Mouse (Mus musculus) layer of hippocampus, adult 18-20 months (tissue): ENCODE measurements around the gene Tubg2. TPM values are rescaled to one million over a fixed set of nuclear protein-coding genes. Genes with fewer than 3 reads are reported as not detected.

Experiments used
- DNase-seq, 2 experiments: peaks; one replicate each; pipeline ENCODE4 v3.0.0; 2022; ENCODE audit warnings: low spot score in 2 of 2
- microRNA-seq, 2 experiments: library from miRNA; unstranded; fragments of <30 nt; microRNA quantifications; one replicate each; pipeline ENCODE4 v1.2.0; 2021
- total RNA-seq, 2 experiments: library from RNA; stranded (reverse); gene quantifications; 2 replicates each; pipeline ENCODE4 v1.2.3; 2021

Tubg2 gene
- total RNA-seq, 2 experiments from 2014 or later: 40.2 to 42.7 TPM

- no peak for DNase-seq
Observed at GRCm38 (mm10) chr11:101192646-101193045, 36.9 kb downstream of the Tubg2 start.

- no peak for DNase-seq
Observed at GRCm38 (mm10) chr11:101193076-101193475, 37.4 kb downstream of the Tubg2 start.

GRCm38 (mm10) chr11:101194137-101194536 is 38.4 kb downstream of the Tubg2 start:
- no peak for DNase-seq

GRCm38 (mm10) chr11:101194643-101195042 is 38.9 kb downstream of the Tubg2 start:
- DNase-seq: no peak

GRCm38 (mm10) chr11:101195101-101195500 is 39.4 kb downstream of the Tubg2 start:
- no peak for DNase-seq

GRCm38 (mm10) chr11:101195571-101195970 is 39.9 kb downstream of the Tubg2 start:
- DNase-seq: no peak

GRCm38 (mm10) chr11:101196175-101196574 is 40.5 kb downstream of the Tubg2 start:
- DNase-seq: no peak

- no peak for DNase-seq
Observed at GRCm38 (mm10) chr11:101199555-101199954, 43.8 kb downstream of the Tubg2 start.

- DNase-seq: peak in 1 of 2 experiments; percentile 66
Observed at GRCm38 (mm10) chr11:101200986-101201385, 45.3 kb downstream of the Tubg2 start.

Small RNA genes within 50 kb of the gene (microRNA-seq; reads per million reads assigned to microRNA genes)
- gene Gm27626: 0 reads per million in 2 experiments

Other genes with a start within 250 kb of the Tubg2 start
- gene Stat3, start 216.4 kb upstream of the Tubg2 start, total RNA-seq: 10 to 100 TPM; 35.5 to 35.9 TPM
- 10 to 100 TPM; 15.8 to 16.0 TPM for gene Cavin1, start 185.0 kb upstream of the Tubg2 start, total RNA-seq
- gene Atp6v0a1, start 146.5 kb upstream of the Tubg2 start, total RNA-seq: 100 to 1,000 TPM; 421 to 426 TPM
- gene Naglu, start 85.9 kb upstream of the Tubg2 start, total RNA-seq: 1 to 10 TPM; 6.9 to 8.6 TPM
- 1 to 10 TPM in 1 of 2 experiments, under 1 TPM in 1; 0.66 to 1.5 TPM for gene Hsd17b1, start 77.5 kb upstream of the Tubg2 start, total RNA-seq
- 10 to 100 TPM; 24.5 to 25.7 TPM for gene Coasy, start 73.3 kb upstream of the Tubg2 start, total RNA-seq
- 10 to 100 TPM; 41.6 to 44.3 TPM for gene Mlx, start 68.6 kb upstream of the Tubg2 start, total RNA-seq
- gene Psmc3ip, start 60.5 kb upstream of the Tubg2 start, total RNA-seq: 1 to 10 TPM; 3.4 to 5.4 TPM
- gene Retreg3, start 36.0 kb upstream of the Tubg2 start, total RNA-seq: 10 to 100 TPM; 57.2 to 58.1 TPM
- 10 to 100 TPM; 43.7 to 46.5 TPM for gene Tubg1, start 36.0 kb upstream of the Tubg2 start, total RNA-seq
- 100 to 1,000 TPM; 154 to 162 TPM for gene Cntnap1, start 14.6 kb downstream of the Tubg2 start, total RNA-seq
- gene Plekhh3, start 15.4 kb downstream of the Tubg2 start, total RNA-seq: 10 to 100 TPM; 15.0 to 15.3 TPM
- gene Ccr10, start 19.5 kb downstream of the Tubg2 start, total RNA-seq: under 1 TPM in 1 of 2 experiments, not detected in 1; 0.18 TPM
- 10 to 100 TPM; 79.0 to 84.0 TPM for gene Ezh1, start 70.6 kb downstream of the Tubg2 start, total RNA-seq
- 10 to 100 TPM; 62.2 to 72.8 TPM for gene Ramp2, start 90.1 kb downstream of the Tubg2 start, total RNA-seq
- 10 to 100 TPM; 61.8 to 65.6 TPM for gene Vps25, start 97.8 kb downstream of the Tubg2 start, total RNA-seq
- gene Wnk4, start 104.7 kb downstream of the Tubg2 start, total RNA-seq: 10 to 100 TPM in 1 of 2 experiments, 1 to 10 TPM in 1; 9.8 to 10.4 TPM
- gene Cntd1, start 123.1 kb downstream of the Tubg2 start, total RNA-seq: under 1 TPM; 0.30 to 0.47 TPM
- 100 to 1,000 TPM; 102 to 103 TPM for gene Coa3, start 123.2 kb downstream of the Tubg2 start, total RNA-seq
- 100 to 1,000 TPM; 211 to 217 TPM for gene Becn1, start 146.4 kb downstream of the Tubg2 start, total RNA-seq
- gene Psme3, start 160.3 kb downstream of the Tubg2 start, total RNA-seq: 100 to 1,000 TPM; 118 to 127 TPM
- gene Aoc2, start 169.2 kb downstream of the Tubg2 start, total RNA-seq: 1 to 10 TPM; 6.3 to 7.0 TPM
- gene Aoc3, start 174.7 kb downstream of the Tubg2 start, total RNA-seq: under 1 TPM; 0.36 to 0.47 TPM
- not detected for gene G6pc, start 211.7 kb downstream of the Tubg2 start, total RNA-seq